Mouse (Mus musculus) G1E (cell line): ENCODE measurements at regions not wholly inside any gene's neighbourhood (a gene's known extent, or its start where the extent isn't known, plus 50 kb on each side); places are given as distances from the start of the nearest gene placed in this dataset.
A peak's percentile ranks its signal among the peaks of the same experiment; 100 is the strongest.

Source experiments
- CTCF ChIP-seq: IDR thresholded peaks from 2 replicates; pipeline ENCODE4 v1.5.1; 2012; ENCODE audit warnings: low read depth, low read length, inconsistent platforms, mixed read lengths
- GATA1 ChIP-seq: IDR thresholded peaks from 2 replicates; pipeline ENCODE4 v1.6.1; 2012; ENCODE audit warnings: borderline replicate concordance, low read length, inconsistent platforms, mixed read lengths
- TAL1 ChIP-seq: conservative IDR thresholded peaks from 2 replicates; pipeline ENCODE4 v1.6.1; 2012; ENCODE audit warnings: low read depth, low read length, inconsistent platforms, mixed read lengths

DNA sequence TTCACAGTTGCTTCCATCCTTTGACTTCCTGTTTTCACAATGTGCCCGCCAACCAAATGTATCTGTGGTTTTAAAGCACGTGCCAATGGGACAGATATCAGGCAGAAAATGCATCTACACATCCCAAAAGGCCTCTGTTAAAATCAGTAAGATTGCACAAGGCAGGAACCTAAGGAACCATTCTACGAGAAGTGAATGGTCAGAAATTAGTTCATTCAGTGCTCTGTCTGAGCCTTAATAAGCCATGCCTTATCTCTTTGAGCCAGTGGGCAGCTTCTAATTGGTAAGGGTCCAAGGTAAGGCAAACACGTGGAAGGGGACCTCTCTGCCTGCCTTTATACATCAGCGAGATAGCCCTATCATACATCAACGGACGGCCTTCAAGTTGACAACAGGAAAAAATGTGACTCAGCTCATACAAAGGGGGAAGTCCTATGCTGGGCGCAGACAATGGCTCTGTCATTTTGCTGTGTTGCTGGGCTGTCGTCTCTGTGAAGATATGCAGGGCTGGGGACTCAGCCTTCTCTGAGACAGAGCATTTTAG lies 78.3 kb upstream of the Tet2 start:
- TF ChIP-seq CTCF (no peak), TAL1 (peak; percentile 93), GATA1 (no peak)
